Mouse (Mus musculus): ENCODE data around the gene Apaf1. TPM values are rescaled to one million over a fixed set of nuclear protein-coding genes. Genes with fewer than 3 reads are reported as not detected.

The Apaf1 gene
- 48.9 and 53.9 TPM in 2 replicates for polyA plus RNA-seq (2011; ENCODE audit: insufficient read length, low read depth, missing spikeins)

- Histone ChIP-seq H3K4me3 (ENCODE audit: insufficient read depth, low read length) (peak within 1 kb of the TSS; percentile 95), H3K4me1 (ENCODE audit: control insufficient read depth, insufficient read depth, low read length) (no peaks in the 10 kb centered on the region), H3K27ac (ENCODE audit: insufficient read depth, low read length) (peak within 1 kb of the TSS; percentile 70)
- TF ChIP-seq POLR2A (IDR thresholded peaks at IDR 0.05; ENCODE audit: low read depth, low read length): peak; percentile 98
- TF ChIP-seq CTCF (IDR thresholded peaks at IDR 0.05; ENCODE audit: borderline replicate concordance, insufficient read depth, low read length): no peak
Measured at GRCm38 (mm10) chr10:91082550-91083392, at the start of gene Apaf1, which contains the start of gene Ikbip. Apaf1 (minus strand) TSS chr10:91082770. Ikbip (plus strand) TSS chr10:91082940.

DNA sequence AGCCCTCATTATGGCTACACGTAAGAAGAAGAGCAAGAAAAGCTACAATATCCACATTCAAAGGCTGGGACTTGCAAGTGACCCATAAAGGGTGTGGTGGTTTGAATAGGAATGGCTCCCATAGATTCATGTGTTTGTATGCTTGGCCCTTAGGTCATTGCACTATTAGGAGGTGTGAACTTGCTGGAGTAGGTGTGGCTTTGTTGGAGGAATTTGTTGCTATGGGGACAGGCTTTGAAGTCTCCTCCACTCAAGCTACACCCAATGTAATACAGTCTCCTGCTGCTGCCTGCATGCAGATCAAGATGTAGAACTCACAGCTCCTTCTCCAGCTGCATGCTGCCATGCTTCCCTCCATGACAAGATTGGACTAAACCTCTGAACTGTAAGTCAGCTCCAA is 49.0 kb upstream of the Apaf1 start:
- no peak overlapping the region for H3K27ac ChIP-seq (ENCODE audit: insufficient read depth, low read length)
- H3K4me1 ChIP-seq (ENCODE audit: control insufficient read depth, insufficient read depth, low read length): no peaks in the 10 kb centered on the region
- TF ChIP-seq POLR2A (IDR thresholded peaks at IDR 0.05; ENCODE audit: low read depth, low read length): no peak
- no peak for TF ChIP-seq CTCF (IDR thresholded peaks at IDR 0.05; ENCODE audit: borderline replicate concordance, insufficient read depth, low read length)
- no peak overlapping the region for H3K4me3 ChIP-seq (ENCODE audit: insufficient read depth, low read length)

- no peak overlapping the region for H3K27ac ChIP-seq (ENCODE audit: insufficient read depth, low read length)
- H3K4me1 ChIP-seq (ENCODE audit: control insufficient read depth, insufficient read depth, low read length): no peaks in the 10 kb centered on the region
- no peak for TF ChIP-seq CTCF (IDR thresholded peaks at IDR 0.05; ENCODE audit: borderline replicate concordance, insufficient read depth, low read length)
- TF ChIP-seq POLR2A (IDR thresholded peaks at IDR 0.05; ENCODE audit: low read depth, low read length): no peak
- no peak overlapping the region for H3K4me3 ChIP-seq (ENCODE audit: insufficient read depth, low read length)
Measured at GRCm38 (mm10) chr10:91130792-91131191, 48.2 kb upstream of the Apaf1 start.

DNA sequence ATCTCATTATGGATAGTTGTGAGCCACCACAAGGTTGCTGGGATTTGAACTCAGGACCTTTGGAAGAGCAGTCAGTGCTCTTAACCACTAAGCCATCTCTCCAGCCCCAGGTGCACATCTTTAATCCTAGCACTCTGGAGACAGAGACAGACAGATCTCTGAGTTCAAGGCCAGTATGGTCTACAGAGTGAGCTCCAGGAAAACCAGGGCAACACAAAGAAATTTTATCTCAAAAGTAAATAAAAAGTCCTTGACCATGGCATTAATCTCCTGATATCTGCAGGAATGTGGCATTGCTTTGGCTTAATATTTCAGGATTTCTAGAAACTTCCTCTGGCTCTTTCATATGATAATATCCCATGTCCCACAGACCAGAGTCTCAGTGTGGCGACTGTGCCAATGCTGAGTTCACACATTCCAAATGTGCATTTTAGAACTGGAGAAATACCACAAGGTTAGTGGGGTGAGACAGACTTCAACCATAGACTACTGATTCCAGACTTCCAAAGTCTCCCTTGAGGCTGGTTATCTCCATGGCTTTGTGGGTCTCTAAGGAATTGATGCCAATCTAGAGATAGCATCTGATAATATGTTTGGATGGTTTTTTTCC is 46.1 kb upstream of the Apaf1 start:
- Histone ChIP-seq H3K27ac (ENCODE audit: insufficient read depth, low read length) (no peak overlapping the region), H3K4me3 (ENCODE audit: insufficient read depth, low read length) (no peak overlapping the region), H3K4me1 (ENCODE audit: control insufficient read depth, insufficient read depth, low read length) (no peaks in the 10 kb centered on the region)
- TF ChIP-seq POLR2A (IDR thresholded peaks at IDR 0.05; ENCODE audit: low read depth, low read length) (no peak), CTCF (IDR thresholded peaks at IDR 0.05; ENCODE audit: borderline replicate concordance, insufficient read depth, low read length) (no peak)

DNA sequence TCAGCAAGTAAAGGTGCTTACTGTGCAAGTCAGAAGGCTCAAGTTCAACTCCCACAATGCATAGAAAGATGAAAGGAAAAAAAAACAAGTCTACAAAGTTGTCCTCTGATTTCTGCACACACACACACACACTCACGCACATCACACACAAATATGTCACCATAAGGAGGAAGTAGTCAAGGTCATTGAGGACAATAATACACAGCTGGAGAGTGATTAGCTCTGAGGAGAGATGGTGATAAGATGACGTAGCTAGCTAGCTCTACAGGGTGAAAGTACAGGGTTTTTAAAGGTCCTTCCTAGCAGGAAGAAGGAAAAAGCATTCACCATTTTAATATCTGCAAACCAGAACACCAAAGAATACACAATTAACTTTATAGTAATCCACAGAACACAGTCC is 44.8 kb upstream of the Apaf1 start:
- no peak overlapping the region for H3K4me3 ChIP-seq (ENCODE audit: insufficient read depth, low read length)
- H3K4me1 ChIP-seq (ENCODE audit: control insufficient read depth, insufficient read depth, low read length): no peaks in the 10 kb centered on the region
- TF ChIP-seq CTCF (IDR thresholded peaks at IDR 0.05; ENCODE audit: borderline replicate concordance, insufficient read depth, low read length): no peak
- no peak for TF ChIP-seq POLR2A (IDR thresholded peaks at IDR 0.05; ENCODE audit: low read depth, low read length)
- no peak overlapping the region for H3K27ac ChIP-seq (ENCODE audit: insufficient read depth, low read length)

DNA sequence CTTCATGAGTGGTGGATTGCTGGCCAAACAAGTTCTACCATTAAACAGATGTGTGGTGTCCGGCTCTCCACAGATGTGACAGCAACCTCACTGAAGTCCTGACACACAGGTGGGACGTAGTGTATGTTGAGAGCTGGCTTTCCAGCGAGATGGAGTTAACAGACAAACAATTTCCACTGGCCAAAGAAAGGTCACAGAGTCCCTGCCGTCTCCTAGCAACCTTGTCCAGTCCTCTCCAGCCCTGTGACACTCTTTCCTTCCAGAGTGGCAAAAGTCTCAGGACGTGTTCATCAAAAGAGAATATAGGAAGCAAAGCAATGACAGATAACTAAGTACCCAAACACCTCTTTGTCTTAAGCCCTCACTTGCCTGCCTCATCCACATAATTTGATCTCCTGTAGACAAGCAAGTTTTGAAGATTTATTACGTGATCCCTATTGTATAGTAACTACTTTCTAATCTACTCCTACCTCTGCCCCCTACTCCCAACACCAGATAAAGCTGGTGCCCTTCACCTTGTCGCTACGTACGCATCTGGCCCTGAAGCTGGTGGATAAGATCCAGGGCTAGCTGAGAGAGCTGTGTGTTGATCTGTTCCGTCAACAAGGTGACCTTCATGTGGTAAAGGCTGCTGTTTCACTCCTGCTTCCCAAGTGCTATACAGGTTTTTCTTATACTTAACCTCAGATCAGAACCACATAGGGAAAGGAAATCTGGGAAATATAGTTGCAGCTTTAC is 44.2 kb upstream of the Apaf1 start:
- Histone ChIP-seq H3K27ac (ENCODE audit: insufficient read depth, low read length) (no peak overlapping the region), H3K4me3 (ENCODE audit: insufficient read depth, low read length) (no peak overlapping the region), H3K4me1 (ENCODE audit: control insufficient read depth, insufficient read depth, low read length) (peaks cover 3% of the 10 kb centered on the region; the same call in 1 of the 2 replicates)
- TF ChIP-seq POLR2A (IDR thresholded peaks at IDR 0.05; ENCODE audit: low read depth, low read length) (no peak), CTCF (IDR thresholded peaks at IDR 0.05; ENCODE audit: borderline replicate concordance, insufficient read depth, low read length) (no peak)

DNA sequence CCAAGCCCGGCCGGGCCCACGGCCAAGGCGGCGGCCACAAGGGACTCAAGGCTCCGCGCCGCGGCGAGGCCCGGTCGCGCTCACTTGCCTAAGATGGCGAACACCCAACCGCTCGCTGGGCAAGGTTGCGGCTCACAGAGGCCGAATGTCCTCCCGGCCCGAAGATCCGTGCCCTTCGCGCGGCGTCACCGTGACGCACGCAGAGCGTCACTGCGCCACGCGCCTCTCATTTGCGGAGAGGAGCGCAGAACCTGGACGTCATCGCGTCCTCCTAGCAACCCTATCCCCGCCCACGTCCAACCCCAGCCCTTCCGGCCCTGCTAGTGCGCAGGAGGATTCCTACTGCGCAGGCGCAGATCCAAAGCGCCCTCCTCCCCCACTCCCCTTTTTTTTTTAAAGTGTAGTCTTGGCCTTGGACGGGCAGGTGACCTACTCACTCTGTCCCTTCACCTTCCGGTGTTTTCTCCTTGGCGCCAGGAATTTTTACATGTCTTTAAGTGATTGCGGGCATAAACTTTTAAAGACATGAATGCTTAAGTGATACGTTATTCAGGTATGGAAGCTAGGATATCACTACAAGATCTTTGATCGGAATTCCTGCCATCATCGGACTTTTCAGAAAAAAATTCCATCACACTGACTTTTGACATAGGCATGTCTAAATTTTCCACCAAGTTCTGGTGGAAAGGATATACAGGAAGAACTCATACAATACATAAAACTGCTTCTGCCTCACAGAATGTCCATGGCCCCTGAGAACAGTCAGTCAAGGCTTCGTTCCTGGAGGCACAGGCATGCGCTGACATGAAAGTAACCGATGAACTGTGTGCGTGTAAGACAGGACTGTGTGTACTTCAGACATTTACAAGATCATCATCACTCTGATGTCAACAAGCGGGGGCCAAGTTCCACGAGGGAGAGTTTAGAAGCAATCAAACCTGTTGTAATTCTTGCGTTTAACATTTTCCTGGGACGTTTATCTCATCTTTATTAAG is 41.6 kb upstream of the Apaf1 start, which contains the start of gene Slc25a3:
Gene Slc25a3, minus strand, starts transcription at position 232 of the 995 bp plus-strand sequence.
- Histone ChIP-seq H3K27ac (ENCODE audit: insufficient read depth, low read length) (peak within 1 kb of the TSS; percentile 81), H3K4me3 (ENCODE audit: insufficient read depth, low read length) (peak within 1 kb of the TSS; percentile 87), H3K4me1 (ENCODE audit: control insufficient read depth, insufficient read depth, low read length) (peaks cover 4% of the 10 kb centered on the region; the same call in 1 of the 2 replicates)
- TF ChIP-seq CTCF (IDR thresholded peaks at IDR 0.05; ENCODE audit: borderline replicate concordance, insufficient read depth, low read length): no peak
- TF ChIP-seq POLR2A (IDR thresholded peaks at IDR 0.05; ENCODE audit: low read depth, low read length): peak; percentile 98

DNA sequence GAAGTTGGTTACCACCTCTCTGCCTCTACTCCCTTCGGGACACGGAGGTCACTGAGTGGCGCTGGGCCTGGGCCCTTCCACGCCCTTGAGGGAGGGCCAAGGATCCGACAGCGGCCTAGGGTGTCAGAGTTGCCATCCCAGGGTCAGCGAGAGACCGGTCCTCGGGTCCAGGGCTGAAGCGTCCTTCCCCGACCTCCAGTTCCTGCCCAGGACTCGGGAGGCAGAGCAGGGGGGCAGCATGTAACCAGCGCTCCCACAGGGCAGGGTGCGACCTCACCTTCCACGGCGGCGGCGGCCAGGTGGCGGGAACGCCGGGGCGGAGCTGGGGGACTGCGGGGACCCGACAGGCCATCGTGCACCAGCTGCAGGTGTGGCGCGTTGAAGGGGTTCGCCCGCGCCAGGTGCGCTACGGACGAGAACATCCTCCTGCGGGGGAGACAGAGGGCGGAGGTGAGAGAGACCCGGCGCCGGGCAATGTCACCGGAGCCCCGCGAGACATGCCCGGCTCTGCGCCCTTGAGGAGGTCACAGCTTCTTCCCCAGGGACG is 40.8 kb upstream of the Apaf1 start:
- TF ChIP-seq POLR2A (IDR thresholded peaks at IDR 0.05; ENCODE audit: low read depth, low read length) (peak; percentile 36; the same call in 1 of the 2 replicates), CTCF (IDR thresholded peaks at IDR 0.05; ENCODE audit: borderline replicate concordance, insufficient read depth, low read length) (no peak)
- Histone ChIP-seq H3K27ac (ENCODE audit: insufficient read depth, low read length) (peak overlapping the region; percentile 81), H3K4me3 (ENCODE audit: insufficient read depth, low read length) (peak overlapping the region; percentile 87), H3K4me1 (ENCODE audit: control insufficient read depth, insufficient read depth, low read length) (peaks cover 4% of the 10 kb centered on the region; the same call in 1 of the 2 replicates)
